In the genomic region with DNA sequence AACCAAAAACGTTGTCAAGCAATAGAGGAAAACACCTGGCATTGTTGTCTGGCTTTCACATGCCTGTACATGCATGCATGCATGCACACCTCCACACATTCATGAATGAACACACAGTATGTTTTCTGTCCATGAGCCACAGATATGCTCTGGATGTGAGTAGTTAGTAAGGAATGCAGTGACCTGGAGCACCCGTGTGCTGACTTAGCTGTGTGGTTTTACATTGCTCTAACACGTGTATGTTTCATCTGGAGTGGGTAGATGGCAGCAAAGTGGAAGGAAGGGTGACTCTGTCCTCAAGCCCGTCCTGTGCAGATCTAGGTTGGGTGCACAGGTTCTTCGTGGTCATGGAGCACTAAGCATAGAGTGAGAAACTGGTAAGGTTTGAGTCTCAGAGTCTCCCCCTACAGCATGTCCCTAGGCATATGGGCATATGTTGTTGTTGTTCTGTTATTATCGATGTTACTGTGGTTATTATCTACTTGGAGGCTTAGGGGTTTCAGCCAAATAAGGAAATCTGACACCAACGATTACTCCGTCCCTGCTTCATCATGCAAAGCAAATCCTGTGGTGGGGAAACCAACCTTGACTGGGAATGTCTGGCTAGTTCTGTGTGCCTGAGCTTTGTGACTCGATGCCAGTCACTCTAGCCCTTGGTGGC, we compare ENCODE assay signal across 12 mouse cellular contexts.
DNase-seq lines count a peak whose midpoint lies in the region; ATAC-seq lines count a peak whose summit lies in the region.
"Had no signal": no experiment of that assay in that cellular context is flagged by ENCODE, and none has a peak within 500 bp of the region (broad histone marks: within the 10 kb centered on the region; RNA-seq: fewer than 3 reads in every experiment).

No protein-coding gene starts in this region.

- 37% methylated on average over 9 of the region's 9 CpGs for WGBS in heart, embryonic 10.5 days
- WGBS in lung, embryonic 15.5 days, result 33% methylated on average over 9 of the region's 9 CpGs

- H3K4me1 ChIP-seq in heart, embryonic 10.5 days, result peaks cover 62% of the 10 kb centered on the region
- peaks cover 48% of the 10 kb centered on the region for H3K4me1 ChIP-seq in lung, embryonic 15.5 days
- H3K4me1 ChIP-seq: forebrain, embryonic 15.5 days had no signal

- no peak for DNase-seq in heart, embryonic 10.5 days (ENCODE audit: low spot score)
- DNase-seq in heart, adult 9 months (ENCODE audit: low spot score in 2 of 2), result no peak
- DNase-seq in lung, postnatal 25 days (ENCODE audit: low spot score), result no peak
- no peak for DNase-seq in cerebellum, postnatal 25 days
- DNase-seq in urinary bladder, postnatal 10 days (ENCODE audit: low spot score), result no peak
- DNase-seq: lung, postnatal 4 days had no signal

- H3K36me3 ChIP-seq in heart, embryonic 10.5 days, result no peaks in the 10 kb centered on the region
- H3K36me3 ChIP-seq in lung, embryonic 15.5 days, result no peaks in the 10 kb centered on the region
- H3K36me3 ChIP-seq: forebrain, embryonic 15.5 days; neural tube, embryonic 13.5 days had no signal

- no peak overlapping the region for H3K9ac ChIP-seq in lung, embryonic 15.5 days
- H3K9ac ChIP-seq: forebrain, embryonic 15.5 days; hindbrain, embryonic 14.5 days; neural tube, embryonic 13.5 days had no signal

- 0 out of 2 replicates have a peak overlapping the region, but pooled peaks have one; percentile 18 for H3K4me3 ChIP-seq in heart, embryonic 10.5 days
- H3K4me3 ChIP-seq in lung, embryonic 15.5 days, result no peak overlapping the region
- H3K4me3 ChIP-seq: forebrain, embryonic 15.5 days; neural tube, embryonic 13.5 days had no signal

- H3K9me3 ChIP-seq in heart, embryonic 10.5 days, result no peaks in the 10 kb centered on the region
- no peaks in the 10 kb centered on the region for H3K9me3 ChIP-seq in lung, embryonic 15.5 days
- H3K9me3 ChIP-seq: forebrain, embryonic 15.5 days; neural tube, embryonic 13.5 days had no signal

- no peak overlapping the region for H3K4me2 ChIP-seq in lung, embryonic 15.5 days
- H3K4me2 ChIP-seq: forebrain, embryonic 15.5 days; hindbrain, embryonic 14.5 days; neural tube, embryonic 13.5 days had no signal

- peak overlapping the region; percentile 86 for H3K27ac ChIP-seq in heart, embryonic 10.5 days
- H3K27ac ChIP-seq in lung, embryonic 15.5 days, result no peak overlapping the region
- H3K27ac ChIP-seq: forebrain, embryonic 15.5 days; hindbrain, embryonic 14.5 days; neural tube, embryonic 13.5 days had no signal

- ATAC-seq in lung, embryonic 15.5 days (ENCODE audit: borderline replicate concordance, extremely low read depth, low FRiP score, low TSS enrichment), result peak; percentile 43; the same call in 1 of the 2 replicates
- peak; percentile 69 for ATAC-seq in common myeloid progenitor, adult 5-6 weeks (replicated peaks; ENCODE audit: low read depth, poor library complexity, severe bottlenecking)
- peak; percentile 76 for ATAC-seq in megakaryocyte progenitor cell, adult 5-6 weeks (replicated peaks; ENCODE audit: poor library complexity)
- ATAC-seq: forebrain, embryonic 15.5 days had no signal

- no peaks in the 10 kb centered on the region for H3K27me3 ChIP-seq in heart, embryonic 10.5 days (ENCODE audit: insufficient read depth, poor library complexity, severe bottlenecking)
- H3K27me3 ChIP-seq in lung, embryonic 15.5 days, result no peaks in the 10 kb centered on the region
- H3K27me3 ChIP-seq: forebrain, embryonic 15.5 days; neural tube, embryonic 13.5 days had no signal
